Mouse (Mus musculus): Measurements from ENCODE around the gene Hsd17b2. TPM values are rescaled to one million over a fixed set of nuclear protein-coding genes. Genes with fewer than 3 reads are reported as not detected.

The Hsd17b2 gene
- polyA plus RNA-seq, 1 experiment: 0.61 TPM

- no peak overlapping the region for H3K27ac ChIP-seq (ENCODE audit: insufficient read depth, low read length)
- no peaks in the 10 kb centered on the region for H3K4me1 ChIP-seq (ENCODE audit: control insufficient read depth, insufficient read depth, low read length)
- H3K4me3 ChIP-seq (ENCODE audit: low read depth, low read length): no peak overlapping the region
- no peaks in the 10 kb centered on the region for H3K27me3 ChIP-seq (ENCODE audit: control insufficient read depth, insufficient read depth, low read length, poor library complexity, severe bottlenecking)
- TF ChIP-seq POLR2A (IDR thresholded peaks at IDR 0.05; ENCODE audit: insufficient read depth, low read length): no peak
- TF ChIP-seq EP300 (IDR thresholded peaks at IDR 0.05; ENCODE audit: insufficient read depth, low read depth, low read length): no peak
- no peak for TF ChIP-seq CTCF (IDR thresholded peaks at IDR 0.05; ENCODE audit: low read depth, low read length)
- no peak overlapping the region for H3K9ac ChIP-seq (ENCODE audit: low read depth, poor library complexity, severe bottlenecking)
- H3K9me3 ChIP-seq (replicated peaks; ENCODE audit: control insufficient read depth, insufficient read depth, low read length, poor library complexity, severe bottlenecking): 0 out of 2 replicates have a peak, but pooled peaks cover 2% of the 10 kb centered on the region
- H3K36me3 ChIP-seq (ENCODE audit: control insufficient read depth, insufficient read depth, low read length, poor library complexity, severe bottlenecking): no peaks in the 10 kb centered on the region
Observed at GRCm38 (mm10) chr8:117768971-117769370, 67.3 kb downstream of the Hsd17b2 start.

- TF ChIP-seq POLR2A (IDR thresholded peaks at IDR 0.05; ENCODE audit: insufficient read depth, low read length): no peak
- no peak for TF ChIP-seq CTCF (IDR thresholded peaks at IDR 0.05; ENCODE audit: low read depth, low read length)
- TF ChIP-seq EP300 (IDR thresholded peaks at IDR 0.05; ENCODE audit: insufficient read depth, low read depth, low read length): no peak
- H3K4me3 ChIP-seq (ENCODE audit: low read depth, low read length): no peak overlapping the region
- H3K9ac ChIP-seq (ENCODE audit: low read depth, poor library complexity, severe bottlenecking): no peak overlapping the region
- H3K9me3 ChIP-seq (replicated peaks; ENCODE audit: control insufficient read depth, insufficient read depth, low read length, poor library complexity, severe bottlenecking): 0 out of 2 replicates have a peak, but pooled peaks cover 2% of the 10 kb centered on the region
- H3K27ac ChIP-seq (ENCODE audit: insufficient read depth, low read length): no peak overlapping the region
- H3K4me1 ChIP-seq (ENCODE audit: control insufficient read depth, insufficient read depth, low read length): no peaks in the 10 kb centered on the region
- no peaks in the 10 kb centered on the region for H3K36me3 ChIP-seq (ENCODE audit: control insufficient read depth, insufficient read depth, low read length, poor library complexity, severe bottlenecking)
- no peaks in the 10 kb centered on the region for H3K27me3 ChIP-seq (ENCODE audit: control insufficient read depth, insufficient read depth, low read length, poor library complexity, severe bottlenecking)
Observed at GRCm38 (mm10) chr8:117771115-117771836, 69.6 kb downstream of the Hsd17b2 start.

- Histone ChIP-seq H3K27ac (ENCODE audit: insufficient read depth, low read length) (no peak overlapping the region), H3K36me3 (ENCODE audit: control insufficient read depth, insufficient read depth, low read length, poor library complexity, severe bottlenecking) (no peaks in the 10 kb centered on the region), H3K9me3 (replicated peaks; ENCODE audit: control insufficient read depth, insufficient read depth, low read length, poor library complexity, severe bottlenecking) (no peaks in the 10 kb centered on the region), H3K4me3 (ENCODE audit: low read depth, low read length) (no peak overlapping the region), H3K4me1 (ENCODE audit: control insufficient read depth, insufficient read depth, low read length) (no peaks in the 10 kb centered on the region), H3K9ac (ENCODE audit: low read depth, poor library complexity, severe bottlenecking) (no peak overlapping the region), H3K27me3 (ENCODE audit: control insufficient read depth, insufficient read depth, low read length, poor library complexity, severe bottlenecking) (no peaks in the 10 kb centered on the region)
- TF ChIP-seq EP300 (IDR thresholded peaks at IDR 0.05; ENCODE audit: insufficient read depth, low read depth, low read length) (no peak), POLR2A (IDR thresholded peaks at IDR 0.05; ENCODE audit: insufficient read depth, low read length) (no peak), CTCF (IDR thresholded peaks at IDR 0.05; ENCODE audit: low read depth, low read length) (peak; percentile 79)
Observed at GRCm38 (mm10) chr8:117772126-117772525, 70.4 kb downstream of the Hsd17b2 start.

- H3K27me3 ChIP-seq (ENCODE audit: control insufficient read depth, insufficient read depth, low read length, poor library complexity, severe bottlenecking): no peaks in the 10 kb centered on the region
- TF ChIP-seq EP300 (IDR thresholded peaks at IDR 0.05; ENCODE audit: insufficient read depth, low read depth, low read length) (no peak), CTCF (IDR thresholded peaks at IDR 0.05; ENCODE audit: low read depth, low read length) (peak; percentile 62)
Observed at GRCm38 (mm10) chr8:117772597-117772996, 70.9 kb downstream of the Hsd17b2 start.

GRCm38 (mm10) chr8:117775626-117776025 is 73.9 kb downstream of the Hsd17b2 start:
- no peaks in the 10 kb centered on the region for H3K9me3 ChIP-seq (replicated peaks; ENCODE audit: control insufficient read depth, insufficient read depth, low read length, poor library complexity, severe bottlenecking)
- no peak overlapping the region for H3K9ac ChIP-seq (ENCODE audit: low read depth, poor library complexity, severe bottlenecking)
- peak overlapping the region; percentile 32 for H3K4me3 ChIP-seq (ENCODE audit: low read depth, low read length)
- H3K36me3 ChIP-seq (ENCODE audit: control insufficient read depth, insufficient read depth, low read length, poor library complexity, severe bottlenecking): no peaks in the 10 kb centered on the region
- no peak overlapping the region for H3K27ac ChIP-seq (ENCODE audit: insufficient read depth, low read length)
- TF ChIP-seq EP300 (IDR thresholded peaks at IDR 0.05; ENCODE audit: insufficient read depth, low read depth, low read length) (no peak), CTCF (IDR thresholded peaks at IDR 0.05; ENCODE audit: low read depth, low read length) (no peak), POLR2A (IDR thresholded peaks at IDR 0.05; ENCODE audit: insufficient read depth, low read length) (no peak)
- H3K4me1 ChIP-seq (ENCODE audit: control insufficient read depth, insufficient read depth, low read length): no peaks in the 10 kb centered on the region
- no peaks in the 10 kb centered on the region for H3K27me3 ChIP-seq (ENCODE audit: control insufficient read depth, insufficient read depth, low read length, poor library complexity, severe bottlenecking)

More at GRCm38 (mm10) chr8:117772597-117772996, 70.9 kb downstream of the Hsd17b2 start:
- Histone ChIP-seq H3K36me3 (ENCODE audit: control insufficient read depth, insufficient read depth, low read length, poor library complexity, severe bottlenecking) (no peaks in the 10 kb centered on the region), H3K9me3 (replicated peaks; ENCODE audit: control insufficient read depth, insufficient read depth, low read length, poor library complexity, severe bottlenecking) (no peaks in the 10 kb centered on the region), H3K4me1 (ENCODE audit: control insufficient read depth, insufficient read depth, low read length) (no peaks in the 10 kb centered on the region), H3K4me3 (ENCODE audit: low read depth, low read length) (no peak overlapping the region), H3K9ac (ENCODE audit: low read depth, poor library complexity, severe bottlenecking) (no peak overlapping the region), H3K27ac (ENCODE audit: insufficient read depth, low read length) (no peak overlapping the region)

GRCm38 (mm10) chr8:117776075-117776474 is 74.4 kb downstream of the Hsd17b2 start:
- no peaks in the 10 kb centered on the region for H3K36me3 ChIP-seq (ENCODE audit: control insufficient read depth, insufficient read depth, low read length, poor library complexity, severe bottlenecking)
- H3K27me3 ChIP-seq (ENCODE audit: control insufficient read depth, insufficient read depth, low read length, poor library complexity, severe bottlenecking): no peaks in the 10 kb centered on the region
- H3K9me3 ChIP-seq (replicated peaks; ENCODE audit: control insufficient read depth, insufficient read depth, low read length, poor library complexity, severe bottlenecking): no peaks in the 10 kb centered on the region
- no peak overlapping the region for H3K27ac ChIP-seq (ENCODE audit: insufficient read depth, low read length)
- H3K4me3 ChIP-seq (ENCODE audit: low read depth, low read length): peak overlapping the region; percentile 32; the same call in 1 of the 2 replicates
- H3K4me1 ChIP-seq (ENCODE audit: control insufficient read depth, insufficient read depth, low read length): no peaks in the 10 kb centered on the region
- TF ChIP-seq CTCF (IDR thresholded peaks at IDR 0.05; ENCODE audit: low read depth, low read length) (no peak), POLR2A (IDR thresholded peaks at IDR 0.05; ENCODE audit: insufficient read depth, low read length) (no peak)
- H3K9ac ChIP-seq (ENCODE audit: low read depth, poor library complexity, severe bottlenecking): no peak overlapping the region

Measured in ES-Bruce4 (cell line).